Mouse (Mus musculus) left cerebral cortex, postnatal 25 days (tissue): Measurements from ENCODE around the gene Dhx40. TPM values are rescaled to one million over a fixed set of nuclear protein-coding genes. Genes with fewer than 3 reads are reported as not detected.
"Not testable (repeated sequence)": the region's sequence is repeated elsewhere in the genome, so short reads cannot be mapped to it uniquely, and the experiment has no call there.

Experiments
- DNase-seq, 2 experiments: peaks; one replicate each; pipeline ENCODE4 v3.0.0; 2022; ENCODE audit warnings: low spot score in 2 of 2, mixed read lengths in 1 of 2
- intact Hi-C: fragments of 180-260 bp; cut with DNase I; formaldehyde crosslinking; loops from one replicate; pipeline ENCODE4 v1.15.1; 2025
- total RNA-seq, 2 experiments: library from RNA; stranded (reverse); gene quantifications; 2 replicates each; pipeline ENCODE4 v1.2.3; 2021

The Dhx40 gene
- total RNA-seq, 2 experiments from 2014 or later = 18.6 to 19.5 TPM

GRCm38 (mm10) chr11:86824433-86824832 is 16.9 kb upstream of the Dhx40 start:
- DNase-seq = no peak
- intact Hi-C loops = loop anchor here (5.0 kb wide), 1 partner anchor 188 kb away; no protein-coding TSS in a partner anchor

DNA sequence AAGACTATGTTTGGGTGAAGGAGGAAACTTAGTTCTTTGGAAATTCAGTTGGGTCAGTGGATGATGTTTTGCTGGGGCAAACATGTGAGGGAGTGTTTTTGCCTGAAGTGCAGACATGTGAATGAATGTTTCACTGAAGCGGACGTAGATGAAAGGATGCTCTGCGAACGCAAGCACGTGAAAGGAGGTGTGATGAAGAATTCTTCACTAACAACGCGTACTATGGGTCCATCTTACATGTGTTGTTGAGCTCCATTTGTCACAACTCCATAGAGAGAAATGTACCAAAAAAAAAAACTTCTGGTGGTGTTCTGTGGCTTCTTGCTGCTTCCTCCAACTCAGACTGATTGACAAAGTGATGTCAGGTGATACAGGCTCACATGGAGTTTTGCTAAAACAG is 15.0 kb upstream of the Dhx40 start:
- DNase-seq = no peak
- intact Hi-C loops = loop anchor here (5.0 kb wide), 1 partner anchor 190 kb away; no protein-coding TSS in a partner anchor

- DNase-seq = no peak
- intact Hi-C loops = no loop called here
These were observed 12.0 kb upstream of the Dhx40 start for GRCm38 (mm10) chr11:86819536-86819935.

DNA sequence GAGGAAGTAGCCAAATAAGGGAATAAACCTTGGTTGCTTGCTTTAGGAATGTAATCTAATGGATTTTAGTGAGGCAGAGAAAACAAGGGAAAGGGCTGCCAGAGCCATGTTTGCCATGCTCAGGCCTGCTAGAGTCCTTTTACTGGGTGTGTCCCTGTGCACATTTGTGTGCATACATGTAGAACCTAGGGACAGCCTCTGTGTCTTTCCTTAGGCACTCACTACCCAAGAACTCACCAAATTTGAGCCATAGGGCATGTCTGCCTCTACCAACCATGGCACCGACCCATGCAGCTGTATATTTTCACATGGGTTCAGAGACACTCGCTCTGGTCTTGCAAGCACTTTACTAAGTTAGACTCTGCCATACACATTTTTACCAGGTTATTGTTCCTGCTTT is 11.4 kb upstream of the Dhx40 start:
- intact Hi-C loops = no loop called here
- no peak for DNase-seq

- intact Hi-C loops, DNase-seq: not testable (repeated sequence)
These were observed 8.7 kb upstream of the Dhx40 start for GRCm38 (mm10) chr11:86816288-86816687.

DNA sequence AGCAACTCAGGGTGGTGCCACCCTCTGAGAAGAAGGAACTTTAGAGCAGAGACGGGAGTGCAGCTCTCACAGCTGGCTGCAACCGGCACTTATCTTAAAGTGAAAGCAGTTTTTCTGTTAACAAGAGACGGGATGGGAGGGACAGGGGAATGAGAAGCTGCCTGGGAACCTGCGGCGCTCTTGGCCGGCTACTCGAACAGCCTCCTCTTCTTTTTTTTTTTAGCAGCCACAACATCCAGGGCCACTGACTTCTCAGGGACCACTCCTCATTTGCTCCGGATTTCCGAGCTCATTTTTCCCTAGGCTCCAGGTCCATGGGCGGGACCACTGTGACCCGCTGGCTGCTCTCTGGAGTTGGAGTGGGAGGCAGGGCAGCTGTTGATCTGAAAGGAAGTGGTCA is 6.9 kb upstream of the Dhx40 start:
- intact Hi-C loops, DNase-seq: not testable (repeated sequence)

DNA sequence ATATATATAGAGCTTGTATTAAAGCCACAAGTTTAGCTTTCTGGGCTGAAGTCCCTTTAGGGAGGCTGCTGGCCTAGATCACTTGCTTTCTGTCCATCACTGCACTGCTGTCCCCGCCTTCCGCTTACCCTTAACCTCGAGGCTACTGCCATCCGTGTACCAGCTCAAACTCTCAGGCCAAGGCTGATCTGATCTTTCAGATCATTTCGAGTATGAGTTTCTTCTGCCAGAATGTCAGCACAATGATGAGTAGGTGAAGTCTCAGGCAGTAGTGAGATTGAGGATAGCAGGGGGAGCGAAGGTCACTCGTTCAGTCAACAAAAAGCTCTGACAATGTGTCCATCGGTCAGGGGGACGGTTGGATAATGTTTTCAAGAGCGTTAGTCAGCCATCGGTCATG is 5.7 kb upstream of the Dhx40 start:
- DNase-seq, intact Hi-C loops: not testable (repeated sequence)

DNA sequence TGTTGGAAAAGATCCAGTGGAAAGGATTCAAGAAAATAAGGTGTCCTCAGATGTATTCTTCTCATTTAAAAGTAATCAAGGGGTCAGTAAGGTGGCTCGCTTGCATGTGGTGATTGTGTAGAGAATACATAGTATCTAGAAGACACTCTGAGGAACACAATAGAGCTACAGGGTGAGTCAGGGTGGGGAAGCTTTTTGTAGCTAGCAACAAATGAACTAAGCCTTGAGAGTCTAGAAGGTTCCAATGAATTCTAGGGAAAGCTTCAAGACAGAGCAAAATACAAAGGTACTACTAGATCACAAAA is 3.7 kb upstream of the Dhx40 start:
- intact Hi-C loops = no loop called here
- no peak for DNase-seq

DNA sequence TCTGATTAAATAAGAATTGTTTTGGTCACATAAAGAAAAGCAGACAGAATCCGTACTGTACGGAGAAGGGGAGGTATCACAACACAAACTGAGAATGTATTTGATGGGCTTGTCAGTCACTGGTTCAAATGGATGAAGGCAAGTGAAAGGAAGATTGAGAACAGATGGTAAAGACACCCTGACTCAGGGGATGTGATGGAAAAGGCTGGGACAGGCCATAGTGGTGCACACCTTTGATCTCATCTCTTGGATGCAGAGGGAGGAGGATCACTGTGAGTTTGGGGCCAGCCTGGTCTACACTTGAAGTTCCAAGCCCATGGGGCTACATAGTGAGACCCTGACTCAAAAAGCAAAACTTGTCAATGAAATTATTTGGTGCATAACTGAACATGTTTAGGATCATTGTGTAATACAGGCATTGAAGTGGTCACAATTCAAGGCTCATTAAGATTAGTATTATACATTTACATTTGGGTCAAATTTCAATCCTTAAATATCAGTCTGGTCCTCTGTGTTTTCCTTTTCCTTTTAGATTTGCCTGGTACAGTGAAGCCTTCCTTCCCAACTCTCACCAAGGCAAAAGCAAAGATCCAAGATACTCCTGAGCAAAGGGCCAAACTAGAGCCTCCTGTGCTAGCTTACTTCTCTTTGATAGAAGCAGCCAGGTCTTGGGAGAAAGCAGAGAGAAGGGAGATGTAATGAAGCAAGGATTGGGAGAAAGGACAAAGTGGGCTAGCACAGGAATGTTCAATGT is 3.2 kb upstream of the Dhx40 start:
- DNase-seq = no peak
- intact Hi-C loops = no loop called here

DNA sequence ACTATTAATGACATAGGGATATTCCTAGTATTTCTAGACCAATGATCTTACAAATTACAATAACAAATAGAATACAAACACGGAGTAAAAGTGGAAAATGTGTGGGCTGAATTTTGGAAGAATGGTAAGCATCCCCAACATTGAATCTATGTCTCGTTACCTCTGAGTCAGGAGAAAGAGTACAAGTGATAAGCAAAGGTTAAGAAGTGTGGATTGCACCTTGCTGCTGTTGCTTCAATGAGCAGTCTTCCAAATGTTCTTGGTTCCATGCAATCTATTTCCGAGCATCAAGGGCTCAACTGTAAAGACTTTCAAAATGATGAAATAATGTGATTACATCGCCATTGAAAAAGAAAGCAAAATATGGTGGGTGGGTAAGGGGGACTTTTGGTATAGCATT is 2.3 kb upstream of the Dhx40 start:
- no peak for DNase-seq
- intact Hi-C loops = loop anchor here (5.0 kb wide), 1 partner anchor 182 kb away; the partner anchor contains the start of gene Ypel2

- DNase-seq = peak; percentile 51 to 66
- intact Hi-C loops = loop anchor here (5.0 kb wide), 1 partner anchor 185 kb away; the partner anchor contains the start of gene Ypel2
These were observed 507 bp downstream of the Dhx40 start for GRCm38 (mm10) chr11:86807001-86807477.

DNA sequence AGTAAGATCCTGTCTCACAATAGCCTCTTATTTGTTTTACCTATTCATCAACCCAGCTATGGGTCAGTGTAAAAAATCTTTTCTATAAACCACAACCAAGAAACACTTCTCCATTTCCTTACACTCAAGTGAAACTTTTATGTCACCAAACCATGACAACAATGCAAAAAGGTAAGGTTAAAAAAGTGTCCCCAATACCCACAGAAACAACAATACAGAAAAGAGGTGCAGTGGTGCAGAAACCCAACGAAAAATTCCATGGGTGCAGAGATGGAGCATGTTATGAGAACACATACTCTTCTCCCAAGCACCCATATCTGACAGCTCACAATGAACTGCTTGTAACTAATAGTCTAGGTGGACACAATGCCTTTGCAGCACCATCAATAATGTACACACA is 13.4 kb downstream of the Dhx40 start:
- intact Hi-C loops = no loop called here
- DNase-seq = no peak

DNA sequence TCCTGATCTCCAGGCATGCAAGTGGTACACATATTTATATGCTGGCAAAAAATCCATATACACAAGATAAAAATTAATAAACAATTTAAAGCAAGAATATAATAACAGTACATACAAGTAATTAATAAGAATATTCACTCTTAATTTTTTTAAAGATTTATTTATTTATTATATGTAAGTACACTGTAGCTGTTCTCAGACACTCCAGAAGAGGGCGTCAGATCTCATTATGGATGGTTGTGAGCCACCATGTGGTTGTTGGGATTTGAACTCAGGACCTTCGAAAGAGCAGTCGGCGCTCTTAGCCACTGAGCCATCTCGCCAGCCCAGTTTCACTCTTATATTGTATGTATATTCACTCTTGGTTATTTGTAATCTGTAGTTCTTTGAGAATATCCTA is 20.1 kb downstream of the Dhx40 start:
- intact Hi-C loops = loop anchor here (5.0 kb wide), 2 partner anchors 70 to 220 kb away; no protein-coding TSS in a partner anchor
- DNase-seq = not testable (repeated sequence)

DNA sequence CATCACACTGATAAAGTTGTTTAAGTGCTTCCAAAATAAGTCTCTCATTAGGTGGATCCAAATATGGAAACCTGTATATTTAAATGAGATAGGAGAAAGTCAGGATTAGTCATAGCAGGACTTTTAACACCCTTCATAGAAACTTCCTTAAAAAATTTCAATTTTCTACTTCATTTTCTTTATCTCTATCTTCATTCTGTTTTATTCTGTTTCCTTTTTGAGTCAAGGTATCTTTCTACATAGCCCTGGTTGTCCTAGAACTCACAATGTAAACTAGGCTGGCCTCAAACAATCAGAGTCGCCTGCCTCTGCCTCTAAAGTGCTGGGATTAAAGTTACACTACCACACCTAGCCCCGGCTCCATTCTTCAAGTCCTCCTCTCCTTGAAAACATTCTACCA is 21.8 kb downstream of the Dhx40 start:
- no peak for DNase-seq
- intact Hi-C loops = loop anchor here (5.0 kb wide), 2 partner anchors 68 to 222 kb away; no protein-coding TSS in a partner anchor

DNA sequence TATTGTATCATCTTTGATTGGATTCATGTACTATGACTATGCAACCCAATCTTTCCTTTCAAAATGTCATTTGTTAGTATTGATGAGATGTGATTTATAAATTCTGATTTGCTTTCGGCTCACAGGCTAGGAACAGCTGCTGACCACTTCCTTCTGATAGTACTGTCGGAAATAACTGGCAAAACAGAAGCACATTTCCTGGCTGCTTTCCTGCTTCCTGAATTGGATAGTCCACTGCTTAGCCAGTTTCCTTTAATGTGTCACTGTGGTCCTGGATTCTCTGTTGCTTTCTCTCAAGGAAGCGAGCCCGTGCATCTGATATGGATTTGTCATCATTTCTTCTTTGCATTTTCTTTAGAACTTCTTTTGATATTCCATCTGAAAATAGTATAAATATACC is 37.7 kb downstream of the Dhx40 start:
- intact Hi-C loops = no loop called here

GRCm38 (mm10) chr11:86764501-86764900 is 43.0 kb downstream of the Dhx40 start:
- intact Hi-C loops = no loop called here
- DNase-seq = no peak

More for the DNA sequence above, 37.7 kb downstream of the Dhx40 start:
- DNase-seq = no peak

DNA sequence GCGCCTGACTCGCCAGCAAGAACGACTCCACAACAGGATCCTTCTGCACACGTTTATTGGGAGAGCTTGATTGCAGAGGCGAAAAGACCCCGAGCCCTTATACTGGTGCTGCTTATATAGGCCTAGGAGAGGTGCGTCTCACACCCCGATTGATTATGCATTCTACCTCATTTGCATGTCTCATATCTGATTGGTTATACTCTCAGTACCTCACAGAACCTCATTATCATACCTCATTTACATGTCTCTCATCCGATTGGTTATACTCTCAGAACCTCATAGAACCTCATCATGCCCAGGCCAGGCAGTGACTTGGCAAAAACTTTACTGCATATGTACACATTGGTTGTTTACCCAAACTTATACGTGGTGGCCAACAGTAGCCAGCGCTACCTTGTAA is 44.4 kb downstream of the Dhx40 start:
- DNase-seq, intact Hi-C loops: not testable (repeated sequence)

GRCm38 (mm10) chr11:86760357-86760756 is 47.2 kb downstream of the Dhx40 start:
- intact Hi-C loops = no loop called here
- no peak for DNase-seq

- intact Hi-C loops = loop anchor here (5.0 kb wide), 1 partner anchor 92 kb away; no protein-coding TSS in a partner anchor
- no peak for DNase-seq
These were observed 47.7 kb downstream of the Dhx40 start for GRCm38 (mm10) chr11:86759886-86760285.

DNA sequence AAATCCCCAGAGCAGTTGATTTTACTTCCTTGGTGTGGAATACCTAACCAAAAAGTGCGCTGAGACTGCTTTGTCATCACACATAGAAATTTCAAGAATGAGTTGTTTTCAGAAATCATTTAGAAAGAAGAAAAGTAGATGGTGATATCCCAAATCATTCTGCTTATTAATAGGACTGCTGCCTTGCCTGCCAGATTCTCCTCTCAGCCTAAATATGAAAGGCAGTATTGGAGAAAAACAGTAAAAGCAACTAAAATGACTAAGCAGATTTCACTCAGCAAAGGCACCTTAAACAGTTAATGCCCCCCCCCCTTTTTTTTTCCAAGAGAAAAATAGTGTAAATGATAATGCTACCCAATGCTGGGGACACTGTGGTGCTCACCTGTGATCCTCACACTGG is 48.3 kb downstream of the Dhx40 start:
- intact Hi-C loops = loop anchor here (5.0 kb wide), 1 partner anchor 93 kb away; no protein-coding TSS in a partner anchor
- DNase-seq = no peak

GRCm38 (mm10) chr11:86758559-86758958 is 49.0 kb downstream of the Dhx40 start:
- no peak for DNase-seq
- intact Hi-C loops = loop anchor here (5.0 kb wide), 1 partner anchor 94 kb away; no protein-coding TSS in a partner anchor
